ENCODE assay signal across 9 mouse cellular contexts in genomic region chr1:155742411-155743363, GRCm38 (mm10). TPM values are rescaled to one million over a fixed set of nuclear protein-coding genes. Genes with fewer than 3 reads are reported as not detected.
DNase-seq lines count a peak whose midpoint lies in the region; ATAC-seq lines count a peak whose summit lies in the region.
"Had no signal": no experiment of that assay in that cellular context is flagged by ENCODE, and none has a peak within 500 bp of the region (broad histone marks: within the 10 kb centered on the region; RNA-seq: fewer than 3 reads in every experiment).

No protein-coding gene starts in this region.

- under 1% methylated on average over 81 of the region's 81 CpGs for WGBS in forebrain, embryonic 16.5 days
- under 1% methylated on average over 80 of the region's 81 CpGs for WGBS in midbrain, embryonic 16.5 days

- peak overlapping the region; percentile 5; the same call in 1 of the 2 replicates for H3K9ac ChIP-seq in forebrain, embryonic 16.5 days (replicated peaks; ENCODE audit: low read depth, low read length)
- peak overlapping the region; percentile 16; the same call in 1 of the 2 replicates for H3K9ac ChIP-seq in midbrain, embryonic 16.5 days (ENCODE audit: low read depth, low read length)

- peaks cover 56% of the 10 kb centered on the region for H3K27me3 ChIP-seq in forebrain, embryonic 16.5 days (replicated peaks; ENCODE audit: control insufficient read depth, insufficient read depth, low read length)
- peaks cover 53% of the 10 kb centered on the region for H3K27me3 ChIP-seq in midbrain, embryonic 16.5 days (ENCODE audit: control insufficient read depth, insufficient read depth, low read depth, low read length)

- H3K9me3 ChIP-seq in forebrain, embryonic 16.5 days (ENCODE audit: control insufficient read depth, low read length): no peaks in the 10 kb centered on the region
- H3K9me3 ChIP-seq in midbrain, embryonic 16.5 days (replicated peaks; ENCODE audit: control insufficient read depth, low read length, poor library complexity, severe bottlenecking): no peaks in the 10 kb centered on the region

- peak; percentile 18 to 25 for DNase-seq in heart, adult 18-20 months
- DNase-seq in heart, postnatal 25 days (ENCODE audit: low spot score): no peak
- DNase-seq in MN1 (ENCODE audit: low spot score): peak; percentile 69
- peak; percentile 58 for DNase-seq in kidney, postnatal 10 days
- no peak for DNase-seq in adipocyte (ENCODE audit: low spot score)
- no peak for DNase-seq in thymus, postnatal 36 days

- H3K4me3 ChIP-seq in forebrain, embryonic 16.5 days (replicated peaks; ENCODE audit: low read length): peak overlapping the region; percentile 52
- peak overlapping the region; percentile 38 for H3K4me3 ChIP-seq in midbrain, embryonic 16.5 days (ENCODE audit: low read depth, low read length)

- H3K36me3 ChIP-seq in forebrain, embryonic 16.5 days (ENCODE audit: control insufficient read depth, insufficient read depth): no peaks in the 10 kb centered on the region
- H3K36me3 ChIP-seq in midbrain, embryonic 16.5 days (ENCODE audit: control insufficient read depth, insufficient read depth, low read length): no peaks in the 10 kb centered on the region

- ATAC-seq in forebrain, embryonic 16.5 days: peak; percentile 35
- peak; percentile 26; the same call in 1 of the 2 replicates for ATAC-seq in midbrain, embryonic 16.5 days
- ATAC-seq: Patski had no signal

- peak overlapping the region; percentile 90 for H3K4me2 ChIP-seq in forebrain, embryonic 16.5 days (ENCODE audit: low read length)
- H3K4me2 ChIP-seq in midbrain, embryonic 16.5 days (ENCODE audit: low read length): peak overlapping the region; percentile 70

- no peak overlapping the region for H3K27ac ChIP-seq in forebrain, embryonic 16.5 days (ENCODE audit: low read length)
- no peak overlapping the region for H3K27ac ChIP-seq in midbrain, embryonic 16.5 days (ENCODE audit: low read length)

- peaks cover 29% of the 10 kb centered on the region for H3K4me1 ChIP-seq in forebrain, embryonic 16.5 days (replicated peaks; ENCODE audit: control insufficient read depth, insufficient read depth, low read length)
- H3K4me1 ChIP-seq in midbrain, embryonic 16.5 days (ENCODE audit: control insufficient read depth, insufficient read depth, low read length): peaks cover 17% of the 10 kb centered on the region

- intact Hi-C loops in heart, postnatal 25 days (cut with DNase I): no loop called here

RNA-seq across cellular contexts. Expression of gene Lhx4, which starts 8.8 kb away (rescaled TPM):
- total RNA-seq in heart, adult 18-20 months (2021): not detected
- total RNA-seq in heart, postnatal 25 days (2021): not detected
- not detected in 2 replicates for polyA plus RNA-seq in forebrain, embryonic 16.5 days (2015; fragmentation: Nextera tagmentation; extraction: Ambion mirVana)
- 0.63 and 1.6 TPM in 2 replicates for polyA plus RNA-seq in midbrain, embryonic 16.5 days (2015; fragmentation: Nextera tagmentation; extraction: Ambion mirVana)
- polyA plus RNA-seq: Patski had no signal

Comparison
In these comparisons a context has a peak if more than half of its experiments do, and no peak if none do; other contexts are left out.
1. DNase-seq: peak in heart, adult 18-20 months (2 of 2), MN1 (single experiment) and kidney, postnatal 10 days (single experiment); none in heart, postnatal 25 days (single experiment), adipocyte (single experiment) and thymus, postnatal 36 days (0 of 2).